Mouse (Mus musculus): ENCODE data around the gene Tnrc6c. TPM values are rescaled to one million over a fixed set of nuclear protein-coding genes. Genes with fewer than 3 reads are reported as not detected.

Gene Tnrc6c
- polyA plus RNA-seq, 1 experiment: 14.6 TPM

GRCm38 (mm10) chr11:117674531-117674930 is 20.4 kb downstream of the Tnrc6c start:
- Histone ChIP-seq H3K4me3 (ENCODE audit: low read depth, low read length) (no peak overlapping the region), H3K27me3 (ENCODE audit: control insufficient read depth, insufficient read depth, low read length) (no peaks in the 10 kb centered on the region), H3K4me1 (ENCODE audit: control insufficient read depth, insufficient read depth, insufficient read length, low read length) (no peaks in the 10 kb centered on the region), H3K36me3 (ENCODE audit: control insufficient read depth, insufficient read depth, low read length) (no peaks in the 10 kb centered on the region), H3K27ac (ENCODE audit: insufficient read depth, low read depth, low read length) (no peak overlapping the region)
- 94% methylated on average over 1 of the region's 1 CpGs for WGBS
- no peak for TF ChIP-seq CTCF (IDR thresholded peaks at IDR 0.05; ENCODE audit: extremely low read depth, insufficient read length, insufficient replicate concordance, low read depth, low read length)
- TF ChIP-seq POLR2A (IDR thresholded peaks at IDR 0.05; ENCODE audit: low read depth, low read length): no peak

- no peaks in the 10 kb centered on the region for H3K36me3 ChIP-seq (ENCODE audit: control insufficient read depth, insufficient read depth, low read length)
- no peaks in the 10 kb centered on the region; the same call in 1 of the 2 replicates for H3K4me1 ChIP-seq (ENCODE audit: control insufficient read depth, insufficient read depth, insufficient read length, low read length)
- TF ChIP-seq CTCF (IDR thresholded peaks at IDR 0.05; ENCODE audit: extremely low read depth, insufficient read length, insufficient replicate concordance, low read depth, low read length): no peak
- H3K27ac ChIP-seq (ENCODE audit: insufficient read depth, low read depth, low read length): no peak overlapping the region
- no peaks in the 10 kb centered on the region for H3K27me3 ChIP-seq (ENCODE audit: control insufficient read depth, insufficient read depth, low read length)
- WGBS: 62% methylated on average over 2 of the region's 2 CpGs
- no peak overlapping the region for H3K4me3 ChIP-seq (ENCODE audit: low read depth, low read length)
Measured at GRCm38 (mm10) chr11:117676649-117677048, 22.6 kb downstream of the Tnrc6c start.

- H3K36me3 ChIP-seq (ENCODE audit: control insufficient read depth, insufficient read depth, low read length): no peaks in the 10 kb centered on the region
- H3K4me3 ChIP-seq (ENCODE audit: low read depth, low read length): no peak overlapping the region
- no peak overlapping the region for H3K27ac ChIP-seq (ENCODE audit: insufficient read depth, low read depth, low read length)
- WGBS: 63% methylated on average over 3 of the region's 3 CpGs
- H3K27me3 ChIP-seq (ENCODE audit: control insufficient read depth, insufficient read depth, low read length): no peaks in the 10 kb centered on the region
- no peaks in the 10 kb centered on the region; the same call in 1 of the 2 replicates for H3K4me1 ChIP-seq (ENCODE audit: control insufficient read depth, insufficient read depth, insufficient read length, low read length)
- no peak for TF ChIP-seq CTCF (IDR thresholded peaks at IDR 0.05; ENCODE audit: extremely low read depth, insufficient read length, insufficient replicate concordance, low read depth, low read length)
Measured at GRCm38 (mm10) chr11:117677111-117677510, 23.0 kb downstream of the Tnrc6c start.

- H3K36me3 ChIP-seq (ENCODE audit: control insufficient read depth, insufficient read depth, low read length): no peaks in the 10 kb centered on the region
- no peak overlapping the region for H3K27ac ChIP-seq (ENCODE audit: insufficient read depth, low read depth, low read length)
- H3K4me1 ChIP-seq (ENCODE audit: control insufficient read depth, insufficient read depth, insufficient read length, low read length): no peaks in the 10 kb centered on the region; the same call in 1 of the 2 replicates
- TF ChIP-seq CTCF (IDR thresholded peaks at IDR 0.05; ENCODE audit: extremely low read depth, insufficient read length, insufficient replicate concordance, low read depth, low read length) (no peak), POLR2A (IDR thresholded peaks at IDR 0.05; ENCODE audit: low read depth, low read length) (no peak)
- no peaks in the 10 kb centered on the region for H3K27me3 ChIP-seq (ENCODE audit: control insufficient read depth, insufficient read depth, low read length)
- no peak overlapping the region for H3K4me3 ChIP-seq (ENCODE audit: low read depth, low read length)
- 80% methylated on average over 3 of the region's 3 CpGs for WGBS
Measured at GRCm38 (mm10) chr11:117677594-117677993, 23.5 kb downstream of the Tnrc6c start.

- Histone ChIP-seq H3K27me3 (ENCODE audit: control insufficient read depth, insufficient read depth, low read length) (no peaks in the 10 kb centered on the region), H3K36me3 (ENCODE audit: control insufficient read depth, insufficient read depth, low read length) (no peaks in the 10 kb centered on the region), H3K4me3 (ENCODE audit: low read depth, low read length) (no peak overlapping the region), H3K4me1 (ENCODE audit: control insufficient read depth, insufficient read depth, insufficient read length, low read length) (no peaks in the 10 kb centered on the region; the same call in 1 of the 2 replicates), H3K27ac (ENCODE audit: insufficient read depth, low read depth, low read length) (no peak overlapping the region)
- 83% methylated on average over 4 of the region's 4 CpGs for WGBS
- no peak for TF ChIP-seq POLR2A (IDR thresholded peaks at IDR 0.05; ENCODE audit: low read depth, low read length)
- TF ChIP-seq CTCF (IDR thresholded peaks at IDR 0.05; ENCODE audit: extremely low read depth, insufficient read length, insufficient replicate concordance, low read depth, low read length): no peak
Measured at GRCm38 (mm10) chr11:117678155-117678554, 24.1 kb downstream of the Tnrc6c start.

GRCm38 (mm10) chr11:117678740-117679139 is 24.7 kb downstream of the Tnrc6c start:
- WGBS: 21% methylated on average over 2 of the region's 2 CpGs
- Histone ChIP-seq H3K4me1 (ENCODE audit: control insufficient read depth, insufficient read depth, insufficient read length, low read length) (no peaks in the 10 kb centered on the region; the same call in 1 of the 2 replicates), H3K27ac (ENCODE audit: insufficient read depth, low read depth, low read length) (no peak overlapping the region), H3K36me3 (ENCODE audit: control insufficient read depth, insufficient read depth, low read length) (no peaks in the 10 kb centered on the region), H3K27me3 (ENCODE audit: control insufficient read depth, insufficient read depth, low read length) (no peaks in the 10 kb centered on the region), H3K4me3 (ENCODE audit: low read depth, low read length) (no peak overlapping the region)
- TF ChIP-seq POLR2A (IDR thresholded peaks at IDR 0.05; ENCODE audit: low read depth, low read length): no peak
- TF ChIP-seq CTCF (IDR thresholded peaks at IDR 0.05; ENCODE audit: extremely low read depth, insufficient read length, insufficient replicate concordance, low read depth, low read length): no peak

GRCm38 (mm10) chr11:117684640-117685039 is 30.6 kb downstream of the Tnrc6c start:
- Histone ChIP-seq H3K27ac (ENCODE audit: insufficient read depth, low read depth, low read length) (no peak overlapping the region), H3K4me3 (ENCODE audit: low read depth, low read length) (no peak overlapping the region), H3K4me1 (ENCODE audit: control insufficient read depth, insufficient read depth, insufficient read length, low read length) (peaks cover 7% of the 10 kb centered on the region), H3K27me3 (ENCODE audit: control insufficient read depth, insufficient read depth, low read length) (no peaks in the 10 kb centered on the region), H3K36me3 (ENCODE audit: control insufficient read depth, insufficient read depth, low read length) (no peaks in the 10 kb centered on the region)
- TF ChIP-seq POLR2A (IDR thresholded peaks at IDR 0.05; ENCODE audit: low read depth, low read length) (no peak), CTCF (IDR thresholded peaks at IDR 0.05; ENCODE audit: extremely low read depth, insufficient read length, insufficient replicate concordance, low read depth, low read length) (no peak)
- 58% methylated on average over 5 of the region's 5 CpGs for WGBS

- H3K27ac ChIP-seq (ENCODE audit: insufficient read depth, low read depth, low read length): peak overlapping the region; percentile 54
- WGBS: 14% methylated on average over 3 of the region's 3 CpGs
Measured at GRCm38 (mm10) chr11:117685461-117685860, 31.4 kb downstream of the Tnrc6c start.

More at GRCm38 (mm10) chr11:117685461-117685860, 31.4 kb downstream of the Tnrc6c start:
- peak; percentile 9; the same call in 1 of the 2 replicates for TF ChIP-seq CTCF (IDR thresholded peaks at IDR 0.05; ENCODE audit: extremely low read depth, insufficient read length, insufficient replicate concordance, low read depth, low read length)
- TF ChIP-seq POLR2A (IDR thresholded peaks at IDR 0.05; ENCODE audit: low read depth, low read length): no peak
- Histone ChIP-seq H3K4me1 (ENCODE audit: control insufficient read depth, insufficient read depth, insufficient read length, low read length) (peaks cover 7% of the 10 kb centered on the region), H3K36me3 (ENCODE audit: control insufficient read depth, insufficient read depth, low read length) (no peaks in the 10 kb centered on the region), H3K27me3 (ENCODE audit: control insufficient read depth, insufficient read depth, low read length) (no peaks in the 10 kb centered on the region), H3K4me3 (ENCODE audit: low read depth, low read length) (no peak overlapping the region)

Data from small intestine, adult 2 months (tissue).